Mouse (Mus musculus): ENCODE data around the gene Cpne5. TPM values are rescaled to one million over a fixed set of nuclear protein-coding genes. Genes with fewer than 3 reads are reported as not detected.
"Not testable (repeated sequence)": the region's sequence is repeated elsewhere in the genome, so short reads cannot be mapped to it uniquely, and the experiment has no call there.

The Cpne5 gene
- polyA plus RNA-seq, 1 experiment, result 1.7 TPM

- 94% methylated on average over 2 of the region's 2 CpGs for WGBS
- no peak for DNase-seq (ENCODE audit: low read depth, low spot score)
These were observed 21.0 kb upstream of the Cpne5 start for GRCm38 (mm10) chr17:29258921-29259320.

- 67% methylated on average over 10 of the region's 10 CpGs for WGBS
- DNase-seq (ENCODE audit: low read depth, low spot score), result no peak
These were observed 20.1 kb upstream of the Cpne5 start for GRCm38 (mm10) chr17:29258025-29258558.

DNA sequence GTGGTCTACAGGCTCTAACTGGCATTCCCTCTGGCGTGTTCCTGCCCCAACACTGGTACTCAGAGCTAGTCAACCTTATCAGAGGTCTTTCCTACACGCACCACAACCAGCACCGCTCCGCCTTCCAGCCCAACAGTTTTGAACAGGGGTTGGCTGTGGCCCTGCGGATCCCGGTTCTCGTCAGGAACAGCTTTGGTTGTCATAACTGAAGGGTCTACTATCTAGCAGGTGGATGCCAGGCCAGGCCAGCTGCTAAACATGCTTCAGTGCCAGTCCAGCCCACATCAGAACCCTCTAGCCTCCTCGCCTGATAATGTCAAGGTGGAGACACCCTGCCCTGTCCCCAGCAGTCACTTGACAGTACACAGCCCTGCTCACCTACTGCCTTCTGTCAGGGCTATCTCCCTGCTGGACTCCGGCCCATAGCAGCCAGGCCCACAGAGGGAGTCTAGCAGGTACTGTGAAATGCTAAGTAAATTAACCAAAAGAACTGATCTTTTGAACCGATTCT lies 19.1 kb upstream of the Cpne5 start:
- WGBS, result 93% methylated on average over 10 of the region's 10 CpGs
- DNase-seq (ENCODE audit: low read depth, low spot score), result no peak

- DNase-seq (ENCODE audit: low read depth, low spot score), result no peak
- WGBS, result 89% methylated on average over 6 of the region's 6 CpGs
These were observed 18.5 kb upstream of the Cpne5 start for GRCm38 (mm10) chr17:29256507-29256906.

DNA sequence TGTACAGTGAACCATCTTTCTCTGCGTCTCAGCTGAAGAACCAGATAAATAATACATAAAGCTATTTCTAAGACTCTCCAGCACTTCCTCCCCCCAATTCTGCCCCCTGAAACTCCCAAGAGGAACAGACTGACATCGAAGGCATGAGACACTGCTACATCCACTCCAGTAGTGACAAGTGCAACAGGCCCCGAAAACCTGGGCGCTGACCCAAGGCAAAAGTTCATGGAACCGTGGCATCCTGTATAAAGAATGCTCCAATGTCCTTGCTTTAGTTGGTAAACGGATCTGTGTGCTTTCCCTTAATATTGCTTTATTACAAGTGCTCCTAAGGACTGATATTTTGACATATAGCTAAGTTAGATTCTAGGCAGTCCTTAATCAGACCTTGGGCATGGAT lies 16.8 kb upstream of the Cpne5 start:
- DNase-seq (ENCODE audit: low read depth, low spot score), result not testable (repeated sequence)
- WGBS, result 88% methylated on average over 6 of the region's 6 CpGs

DNA sequence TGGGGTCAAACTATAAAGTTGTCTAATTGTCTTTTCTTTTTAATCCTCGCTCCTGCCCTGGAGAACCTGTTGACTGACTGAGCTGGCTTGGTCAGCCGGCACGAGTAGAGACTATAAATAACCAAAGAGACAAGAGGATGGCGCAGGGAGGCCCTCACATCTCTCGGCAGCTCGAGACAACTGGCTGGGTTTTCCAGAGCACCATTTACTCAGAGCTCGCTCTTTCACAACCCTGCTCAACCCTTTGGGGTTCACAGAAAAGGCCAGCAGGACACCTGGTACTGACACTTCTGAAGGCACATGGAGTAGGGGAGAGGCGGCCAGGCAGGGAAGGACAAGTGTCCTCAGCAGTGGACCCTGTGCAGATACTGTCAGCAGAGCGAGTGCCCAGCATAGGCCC lies 15.7 kb upstream of the Cpne5 start:
- DNase-seq (ENCODE audit: low read depth, low spot score), result no peak
- WGBS, result 84% methylated on average over 9 of the region's 9 CpGs

DNA sequence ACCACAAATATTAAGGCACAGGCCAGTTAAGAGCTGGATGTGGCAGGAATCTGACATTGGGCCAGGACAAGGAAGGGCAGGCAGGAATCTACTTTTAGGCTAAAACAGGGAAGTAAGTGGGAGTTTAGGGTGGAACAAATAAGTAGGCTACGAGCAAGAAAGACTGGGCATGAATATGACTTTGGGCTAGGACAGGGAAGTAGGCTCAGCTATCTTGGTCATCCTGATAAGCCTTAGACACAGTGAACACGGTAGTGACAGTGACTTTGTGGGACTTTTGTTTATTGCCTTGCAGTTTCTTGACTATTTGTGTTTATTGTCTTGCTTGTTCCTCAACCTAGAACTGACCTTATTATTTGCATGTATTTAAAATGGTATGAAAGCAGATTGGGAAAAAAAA lies 15.3 kb upstream of the Cpne5 start:
- WGBS, result 83% methylated on average over 2 of the region's 2 CpGs
- DNase-seq (ENCODE audit: low read depth, low spot score), result no peak

DNA sequence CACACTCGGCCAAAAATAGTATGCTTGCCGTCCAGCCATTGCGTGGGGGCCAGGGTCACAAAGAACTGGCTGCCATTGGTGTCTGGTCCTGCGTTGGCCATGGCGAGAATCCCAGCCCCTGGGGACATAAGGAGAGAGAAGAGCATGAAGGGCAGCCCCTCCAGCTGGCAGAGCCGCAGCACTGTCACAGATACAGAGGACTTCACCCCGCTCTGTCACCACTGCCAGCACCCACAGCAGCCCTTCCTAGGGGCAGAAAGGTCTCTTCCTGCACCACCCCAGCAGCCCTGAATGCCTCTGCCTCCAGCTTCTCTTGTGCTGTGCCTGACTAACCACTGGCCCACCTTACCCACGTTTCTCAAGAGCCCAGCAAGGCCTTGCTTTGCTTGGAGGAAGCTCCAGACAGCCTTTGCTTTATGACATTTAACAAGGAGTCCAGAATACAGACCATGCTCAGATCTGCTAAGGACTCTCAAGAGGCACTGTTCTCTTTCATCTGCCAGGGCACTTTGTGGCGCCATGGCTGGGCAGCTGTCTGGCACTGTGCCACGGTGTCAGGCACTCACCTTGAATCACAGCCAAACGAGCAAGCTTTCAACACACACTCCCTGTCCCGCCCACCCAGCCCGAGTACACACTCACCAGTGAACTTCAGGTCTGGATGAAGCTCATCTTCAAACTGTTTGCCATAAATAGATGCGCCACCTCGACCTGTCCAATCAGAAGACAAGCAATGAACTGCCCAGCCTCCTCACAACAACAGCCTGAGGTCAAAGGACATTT lies 13.8 kb upstream of the Cpne5 start:
- DNase-seq (ENCODE audit: low read depth, low spot score), result no peak
- 54% methylated on average over 15 of the region's 15 CpGs for WGBS

DNA sequence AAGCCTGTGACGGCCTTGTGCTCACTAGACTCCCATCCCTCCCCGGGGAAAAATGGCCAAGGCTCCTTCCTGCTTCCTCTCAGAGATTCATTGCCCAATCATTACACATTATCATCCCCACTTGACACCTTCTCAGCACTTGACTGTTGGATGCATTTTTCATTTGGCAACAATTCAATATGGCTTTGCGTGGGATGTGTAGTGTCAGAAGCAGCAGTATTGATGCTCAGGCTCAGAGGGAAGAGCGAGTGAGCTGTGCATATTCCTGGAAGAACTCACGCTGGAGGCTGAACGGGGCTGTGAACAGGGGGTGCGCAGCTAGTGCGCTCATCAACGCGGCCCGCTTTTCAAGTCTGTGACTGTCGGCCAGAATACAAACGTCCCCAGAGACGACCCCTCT lies 13.0 kb upstream of the Cpne5 start:
- 84% methylated on average over 14 of the region's 14 CpGs for WGBS
- DNase-seq (ENCODE audit: low read depth, low spot score), result not testable (repeated sequence)

DNA sequence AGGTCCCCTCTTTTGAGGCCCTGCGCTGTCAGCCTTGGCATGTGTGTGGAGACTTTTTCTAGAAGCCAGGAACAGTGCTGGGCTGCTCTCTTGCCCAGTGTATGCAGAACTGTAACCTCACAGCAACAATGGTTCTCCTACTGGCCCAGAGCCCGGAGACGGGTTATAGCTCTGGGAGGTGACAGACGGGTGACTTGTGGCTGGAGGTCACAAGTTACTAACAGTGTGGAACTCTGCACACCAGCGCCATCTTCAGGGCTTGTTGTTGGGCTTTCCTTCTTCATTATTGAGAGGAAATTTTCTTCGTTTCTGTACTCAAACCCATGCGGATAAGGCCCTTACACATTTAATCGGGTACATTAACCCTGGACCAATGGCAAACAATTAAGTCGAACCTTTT lies 11.5 kb upstream of the Cpne5 start:
- WGBS, result 55% methylated on average over 9 of the region's 9 CpGs
- no peak for DNase-seq (ENCODE audit: low read depth, low spot score)

- no peak for DNase-seq (ENCODE audit: low read depth, low spot score)
- 76% methylated on average over 13 of the region's 13 CpGs for WGBS
These were observed 9.9 kb upstream of the Cpne5 start for GRCm38 (mm10) chr17:29247881-29248280.

GRCm38 (mm10) chr17:29246602-29247001 lies 8.6 kb upstream of the Cpne5 start:
- DNase-seq (ENCODE audit: low read depth, low spot score), result no peak
- WGBS, result 21% methylated on average over 5 of the region's 5 CpGs

DNA sequence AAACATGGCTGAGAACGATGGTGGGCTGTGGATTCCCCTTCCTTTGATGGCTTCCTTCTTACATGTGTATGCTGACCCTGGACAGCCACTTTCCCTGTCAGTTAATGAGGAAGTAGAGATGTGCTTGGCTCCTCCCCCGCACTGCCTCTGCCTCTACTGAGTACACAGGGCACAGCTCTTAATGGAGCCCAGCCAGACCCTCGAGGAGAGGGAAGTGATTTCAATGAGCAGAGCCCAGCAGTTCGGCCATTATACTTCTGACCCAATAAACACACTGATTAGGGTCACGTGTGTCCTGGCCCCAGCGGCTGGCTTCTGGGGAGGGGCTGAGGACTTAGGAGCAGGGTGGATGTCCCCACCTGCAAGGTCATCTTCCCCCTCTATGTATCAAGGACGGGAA lies 7.8 kb upstream of the Cpne5 start:
- WGBS, result 40% methylated on average over 7 of the region's 7 CpGs
- DNase-seq (ENCODE audit: low read depth, low spot score), result no peak

DNA sequence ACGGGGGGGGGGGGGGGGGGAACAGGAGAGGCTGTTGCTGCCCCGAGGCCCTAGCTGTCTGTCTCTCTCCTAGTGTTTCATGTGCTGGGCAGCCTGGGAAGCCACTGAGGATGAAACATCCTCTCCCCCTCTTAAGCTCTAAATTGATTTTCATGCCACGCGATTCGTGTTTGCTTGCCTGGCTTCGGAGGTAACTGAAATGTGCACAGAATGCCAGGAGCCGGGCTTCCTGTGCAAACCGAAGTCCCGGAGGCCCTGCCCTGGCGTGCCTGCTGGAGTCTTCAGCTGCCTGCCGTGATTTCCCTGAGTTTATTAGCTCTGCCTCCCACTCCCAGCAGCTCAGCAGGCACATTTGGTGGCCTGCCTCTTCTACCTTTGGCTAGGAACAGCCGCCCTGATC lies 6.9 kb upstream of the Cpne5 start:
- DNase-seq (ENCODE audit: low read depth, low spot score), result no peak
- 50% methylated on average over 11 of the region's 12 CpGs for WGBS

DNA sequence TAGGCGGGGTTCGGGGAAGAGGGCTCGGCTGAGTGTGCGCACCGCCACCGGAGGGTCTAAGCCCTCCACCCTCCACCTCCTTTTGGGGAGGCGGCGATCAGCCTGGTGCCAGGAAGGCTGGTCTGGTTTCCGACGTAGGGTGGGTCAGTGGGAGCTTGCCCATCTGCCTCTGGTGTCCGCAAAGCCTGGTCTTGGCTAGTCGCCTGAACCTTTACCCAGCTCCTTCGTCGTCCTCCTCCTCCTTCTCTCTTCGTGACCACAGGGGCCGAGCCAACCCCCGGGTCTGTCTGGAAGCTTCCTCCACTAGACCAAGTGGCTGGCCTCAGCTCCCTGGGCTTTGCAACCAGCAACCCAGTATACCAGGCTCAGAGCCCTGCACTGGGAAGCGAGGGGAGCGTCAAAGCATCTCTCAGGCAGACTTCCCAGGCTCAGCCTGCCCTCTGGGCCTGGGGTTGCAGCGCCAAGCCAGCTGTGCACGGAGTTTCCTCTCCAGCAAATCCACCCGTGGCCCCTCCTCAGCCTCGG lies 516 bp upstream of the Cpne5 start:
- no peak for DNase-seq (ENCODE audit: low read depth, low spot score)
- 9% methylated on average over 23 of the region's 23 CpGs for WGBS

- 7% methylated on average over 32 of the region's 32 CpGs for WGBS
- DNase-seq (ENCODE audit: low read depth, low spot score), result no peak
These were observed 648 bp downstream of the Cpne5 start for GRCm38 (mm10) chr17:29237267-29237771.

DNA sequence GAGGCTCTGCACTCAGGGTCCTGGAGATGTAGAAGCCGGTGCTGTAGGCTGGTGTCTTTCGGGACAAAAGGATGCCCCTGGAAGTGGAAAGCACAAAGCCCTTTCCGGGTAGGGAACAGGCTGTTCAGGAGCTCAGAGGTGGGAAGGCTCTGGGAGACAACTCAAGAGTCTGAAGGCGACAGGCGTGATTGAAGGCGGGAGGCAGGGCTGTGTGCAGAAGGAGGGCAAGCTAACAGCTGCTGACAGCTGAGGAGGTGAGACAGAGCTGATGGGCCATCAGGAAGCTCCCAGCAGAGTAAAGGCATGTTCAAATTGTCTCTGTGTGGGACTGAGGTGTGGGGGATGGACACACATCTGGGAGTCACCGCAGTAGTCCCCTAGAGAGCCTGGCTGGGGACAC lies 1.9 kb downstream of the Cpne5 start:
- 78% methylated on average over 7 of the region's 7 CpGs for WGBS

DNA sequence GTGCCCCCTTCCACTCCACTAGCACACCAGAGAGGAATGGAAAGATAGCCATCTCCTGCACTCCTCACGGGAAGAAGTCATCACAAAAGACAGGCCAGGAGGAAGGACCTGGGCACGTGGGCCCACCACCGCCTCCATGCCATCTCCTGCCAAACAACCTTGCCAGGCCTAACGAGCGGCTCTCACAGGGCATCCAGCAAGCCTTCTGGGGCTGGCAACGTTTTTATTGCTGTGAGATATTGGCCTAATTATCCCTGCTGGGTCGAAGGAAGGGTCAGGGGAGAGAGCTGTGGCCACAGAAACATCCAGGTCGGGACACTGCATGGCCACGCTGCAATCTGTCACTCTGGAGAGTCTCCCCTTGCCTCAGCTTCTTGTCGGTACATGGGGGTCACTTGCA lies 6.9 kb downstream of the Cpne5 start:
- DNase-seq (ENCODE audit: low read depth, low spot score), result no peak
- 75% methylated on average over 10 of the region's 10 CpGs for WGBS

More for the DNA sequence above, 1.9 kb downstream of the Cpne5 start:
- DNase-seq (ENCODE audit: low read depth, low spot score), result no peak

DNA sequence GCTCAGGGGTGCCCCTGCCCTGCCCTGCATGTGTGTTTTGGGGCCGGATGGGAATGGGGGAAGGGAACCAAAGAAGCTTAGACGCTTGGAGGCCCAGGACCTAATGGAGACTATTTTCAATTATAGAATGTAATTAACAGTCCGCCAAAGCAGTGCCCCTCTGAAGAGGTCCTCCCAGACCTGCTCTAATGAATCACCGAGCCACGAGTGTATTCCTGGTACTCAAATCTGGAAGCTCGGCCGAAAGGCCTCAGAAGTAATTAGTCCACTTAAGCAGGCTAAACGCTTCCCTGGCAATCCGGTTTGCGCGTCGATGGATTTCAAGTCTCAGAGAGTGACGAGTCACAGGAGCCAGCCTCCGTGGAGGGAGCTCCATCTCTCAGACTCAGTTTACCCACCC lies 17.3 kb downstream of the Cpne5 start:
- no peak for DNase-seq (ENCODE audit: low read depth, low spot score)
- 88% methylated on average over 14 of the region's 14 CpGs for WGBS

DNA sequence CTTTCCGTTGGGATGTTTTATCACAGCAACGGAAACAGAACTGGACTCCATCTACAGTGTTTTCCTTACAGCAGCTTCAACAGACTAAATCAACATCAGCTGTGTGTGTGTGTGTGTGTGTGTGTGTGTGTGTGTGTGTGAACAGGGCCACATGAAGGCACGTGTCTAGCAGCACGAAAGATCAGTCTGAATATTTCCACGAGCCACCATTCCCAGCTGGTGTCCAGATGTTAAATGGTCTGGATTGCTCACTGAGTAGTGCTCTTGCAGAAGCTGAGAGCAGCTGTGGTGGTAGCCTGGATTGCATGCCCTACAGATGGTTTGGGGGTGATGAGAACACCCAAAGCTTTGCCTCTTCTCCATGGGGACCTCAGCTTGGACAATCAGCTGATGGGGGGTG lies 19.9 kb downstream of the Cpne5 start:
- DNase-seq (ENCODE audit: low read depth, low spot score), result no peak
- 66% methylated on average over 5 of the region's 5 CpGs for WGBS

GRCm38 (mm10) chr17:29216078-29216477 lies 21.9 kb downstream of the Cpne5 start:
- WGBS, result 61% methylated on average over 7 of the region's 7 CpGs
- DNase-seq (ENCODE audit: low read depth, low spot score), result no peak
